Mouse (Mus musculus): ENCODE data around the gene Asb6. TPM values are rescaled to one million over a fixed set of nuclear protein-coding genes. Genes with fewer than 3 reads are reported as not detected.

Asb6 gene
- polyA plus RNA-seq, 2 experiments = 29.5 to 36.8 TPM

- no peak for TF ChIP-seq POLR2A (IDR thresholded peaks at IDR 0.05; ENCODE audit: borderline replicate concordance, extremely low read depth, insufficient read depth, insufficient read length)
- Histone ChIP-seq H3K4me1 (ENCODE audit: control insufficient read depth, insufficient read depth, low read length) (peaks cover 64% of the 10 kb centered on the region), H3K4me2 (replicated peaks; ENCODE audit: low read depth, low read length, severe bottlenecking) (peak overlapping the region; percentile 24; the same call in 1 of the 2 replicates), H3K9ac (ENCODE audit: low read depth, low read length, severe bottlenecking) (no peak overlapping the region), H3K9me3 (ENCODE audit: control insufficient read depth, low read length) (no peaks in the 10 kb centered on the region), H3K36me3 (ENCODE audit: control insufficient read depth, insufficient read depth, low read length) (no peaks in the 10 kb centered on the region), H3K27ac (replicated peaks; ENCODE audit: low read depth, low read length) (peak overlapping the region; percentile 68), H3K4me3 (replicated peaks; ENCODE audit: low read length) (no peak overlapping the region), H3K27me3 (ENCODE audit: control insufficient read depth, insufficient read depth, low read length) (no peaks in the 10 kb centered on the region)
- DNase-seq (ENCODE audit: low spot score) (peak; percentile 75), ATAC-seq (ENCODE audit: low FRiP score, low read depth) (peak; percentile 39; the same call in 1 of the 2 replicates)
- 16% methylated on average over 6 of the region's 6 CpGs for WGBS
Measured at GRCm38 (mm10) chr2:30872669-30873068, 42.5 kb upstream of the Asb6 start.

GRCm38 (mm10) chr2:30870863-30871262 lies 40.7 kb upstream of the Asb6 start:
- DNase-seq (ENCODE audit: low spot score) (peak; percentile 62), ATAC-seq (ENCODE audit: low FRiP score, low read depth) (no peak)

GRCm38 (mm10) chr2:30865426-30865825 lies 35.3 kb upstream of the Asb6 start:
- 37% methylated on average over 3 of the region's 3 CpGs for WGBS

More at GRCm38 (mm10) chr2:30870863-30871262, 40.7 kb upstream of the Asb6 start:
- no peak overlapping the region for H3K9ac ChIP-seq (ENCODE audit: low read depth, low read length, severe bottlenecking)
- H3K9me3 ChIP-seq (ENCODE audit: control insufficient read depth, low read length) = no peaks in the 10 kb centered on the region
- TF ChIP-seq POLR2A (IDR thresholded peaks at IDR 0.05; ENCODE audit: borderline replicate concordance, extremely low read depth, insufficient read depth, insufficient read length) = no peak
- peaks cover 57% of the 10 kb centered on the region for H3K4me1 ChIP-seq (ENCODE audit: control insufficient read depth, insufficient read depth, low read length)
- peak overlapping the region; percentile 49 for H3K27ac ChIP-seq (replicated peaks; ENCODE audit: low read depth, low read length)
- 62% methylated on average over 8 of the region's 8 CpGs for WGBS
- no peaks in the 10 kb centered on the region for H3K36me3 ChIP-seq (ENCODE audit: control insufficient read depth, insufficient read depth, low read length)
- no peaks in the 10 kb centered on the region for H3K27me3 ChIP-seq (ENCODE audit: control insufficient read depth, insufficient read depth, low read length)
- H3K4me3 ChIP-seq (replicated peaks; ENCODE audit: low read length) = no peak overlapping the region
- H3K4me2 ChIP-seq (replicated peaks; ENCODE audit: low read depth, low read length, severe bottlenecking) = no peak overlapping the region

GRCm38 (mm10) chr2:30864968-30865381 lies 34.8 kb upstream of the Asb6 start:
- TF ChIP-seq POLR2A (IDR thresholded peaks at IDR 0.05; ENCODE audit: borderline replicate concordance, extremely low read depth, insufficient read depth, insufficient read length) = no peak
- H3K9me3 ChIP-seq (ENCODE audit: control insufficient read depth, low read length) = no peaks in the 10 kb centered on the region
- peak overlapping the region; percentile 57 for H3K4me2 ChIP-seq (replicated peaks; ENCODE audit: low read depth, low read length, severe bottlenecking)
- H3K9ac ChIP-seq (ENCODE audit: low read depth, low read length, severe bottlenecking) = peak overlapping the region; percentile 55
- H3K36me3 ChIP-seq (ENCODE audit: control insufficient read depth, insufficient read depth, low read length) = no peaks in the 10 kb centered on the region
- no peaks in the 10 kb centered on the region for H3K27me3 ChIP-seq (ENCODE audit: control insufficient read depth, insufficient read depth, low read length)
- ATAC-seq (ENCODE audit: low FRiP score, low read depth) (peak; percentile 56), DNase-seq (ENCODE audit: low spot score) (no peak)
- WGBS = 2% methylated on average over 34 of the region's 35 CpGs
- H3K4me1 ChIP-seq (ENCODE audit: control insufficient read depth, insufficient read depth, low read length) = peaks cover 22% of the 10 kb centered on the region
- H3K4me3 ChIP-seq (replicated peaks; ENCODE audit: low read length) = peak overlapping the region; percentile 32
- H3K27ac ChIP-seq (replicated peaks; ENCODE audit: low read depth, low read length) = peak overlapping the region; percentile 81

More at GRCm38 (mm10) chr2:30865426-30865825, 35.3 kb upstream of the Asb6 start:
- no peak for DNase-seq (ENCODE audit: low spot score)
- H3K4me3 ChIP-seq (replicated peaks; ENCODE audit: low read length) = no peak overlapping the region
- no peaks in the 10 kb centered on the region for H3K27me3 ChIP-seq (ENCODE audit: control insufficient read depth, insufficient read depth, low read length)
- no peaks in the 10 kb centered on the region for H3K36me3 ChIP-seq (ENCODE audit: control insufficient read depth, insufficient read depth, low read length)
- TF ChIP-seq POLR2A (IDR thresholded peaks at IDR 0.05; ENCODE audit: borderline replicate concordance, extremely low read depth, insufficient read depth, insufficient read length) = no peak
- no peaks in the 10 kb centered on the region for H3K9me3 ChIP-seq (ENCODE audit: control insufficient read depth, low read length)
- peak overlapping the region; percentile 81 for H3K27ac ChIP-seq (replicated peaks; ENCODE audit: low read depth, low read length)
- peak overlapping the region; percentile 57; the same call in 1 of the 2 replicates for H3K4me2 ChIP-seq (replicated peaks; ENCODE audit: low read depth, low read length, severe bottlenecking)
- H3K4me1 ChIP-seq (ENCODE audit: control insufficient read depth, insufficient read depth, low read length) = peaks cover 25% of the 10 kb centered on the region
- no peak overlapping the region for H3K9ac ChIP-seq (ENCODE audit: low read depth, low read length, severe bottlenecking)
- ATAC-seq (ENCODE audit: low FRiP score, low read depth) = no peak

- no peak overlapping the region for H3K4me2 ChIP-seq (replicated peaks; ENCODE audit: low read depth, low read length, severe bottlenecking)
- no peak overlapping the region for H3K9ac ChIP-seq (ENCODE audit: low read depth, low read length, severe bottlenecking)
- ATAC-seq (ENCODE audit: low FRiP score, low read depth) (no peak), DNase-seq (ENCODE audit: low spot score) (no peak)
- H3K36me3 ChIP-seq (ENCODE audit: control insufficient read depth, insufficient read depth, low read length) = no peaks in the 10 kb centered on the region
- 53% methylated on average over 9 of the region's 9 CpGs for WGBS
- peaks cover 32% of the 10 kb centered on the region for H3K4me1 ChIP-seq (ENCODE audit: control insufficient read depth, insufficient read depth, low read length)
- H3K4me3 ChIP-seq (replicated peaks; ENCODE audit: low read length) = no peak overlapping the region
- no peaks in the 10 kb centered on the region for H3K27me3 ChIP-seq (ENCODE audit: control insufficient read depth, insufficient read depth, low read length)
- H3K9me3 ChIP-seq (ENCODE audit: control insufficient read depth, low read length) = no peaks in the 10 kb centered on the region
- TF ChIP-seq POLR2A (IDR thresholded peaks at IDR 0.05; ENCODE audit: borderline replicate concordance, extremely low read depth, insufficient read depth, insufficient read length) = no peak
- peak overlapping the region; percentile 81; the same call in 1 of the 2 replicates for H3K27ac ChIP-seq (replicated peaks; ENCODE audit: low read depth, low read length)
Measured at GRCm38 (mm10) chr2:30863574-30863973, 33.4 kb upstream of the Asb6 start.
